Mouse (Mus musculus): ENCODE results near the gene Plxdc1.

Gene Plxdc1

DNA sequence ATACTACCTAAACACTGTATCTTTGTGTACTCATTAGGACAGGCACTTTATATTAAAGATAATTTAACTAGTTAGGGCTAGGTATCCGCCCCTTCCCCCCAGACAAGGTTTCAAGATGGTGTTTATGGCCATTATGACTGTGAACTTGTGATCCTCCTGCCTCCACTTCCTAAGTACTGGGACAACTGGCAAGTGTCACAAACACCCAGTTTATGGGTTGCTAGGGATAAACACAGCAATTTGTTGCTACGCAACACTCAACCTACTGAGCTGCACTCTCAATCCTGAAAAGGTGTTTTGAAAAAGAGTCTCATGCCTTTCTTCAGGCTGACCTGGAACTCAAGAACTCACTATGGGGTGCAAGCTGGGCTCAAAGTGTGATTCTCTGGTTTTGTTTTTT is 108.9 kb downstream of the Plxdc1 start:
- no peak for DNase-seq (ENCODE audit: inconsistent age in 2 of 2, low spot score in 1 of 2)

GRCm38 (mm10) chr11:97874396-97874795 is 111.8 kb downstream of the Plxdc1 start:
- no peak for DNase-seq (ENCODE audit: inconsistent age in 2 of 2, low spot score in 1 of 2)
